Mouse (Mus musculus): ENCODE measurements around the gene Pafah1b2. TPM values are rescaled to one million over a fixed set of nuclear protein-coding genes. Genes with fewer than 3 reads are reported as not detected.

Gene Pafah1b2
- polyA plus RNA-seq, 1 experiment from 2014 or later: 57.6 TPM

DNA sequence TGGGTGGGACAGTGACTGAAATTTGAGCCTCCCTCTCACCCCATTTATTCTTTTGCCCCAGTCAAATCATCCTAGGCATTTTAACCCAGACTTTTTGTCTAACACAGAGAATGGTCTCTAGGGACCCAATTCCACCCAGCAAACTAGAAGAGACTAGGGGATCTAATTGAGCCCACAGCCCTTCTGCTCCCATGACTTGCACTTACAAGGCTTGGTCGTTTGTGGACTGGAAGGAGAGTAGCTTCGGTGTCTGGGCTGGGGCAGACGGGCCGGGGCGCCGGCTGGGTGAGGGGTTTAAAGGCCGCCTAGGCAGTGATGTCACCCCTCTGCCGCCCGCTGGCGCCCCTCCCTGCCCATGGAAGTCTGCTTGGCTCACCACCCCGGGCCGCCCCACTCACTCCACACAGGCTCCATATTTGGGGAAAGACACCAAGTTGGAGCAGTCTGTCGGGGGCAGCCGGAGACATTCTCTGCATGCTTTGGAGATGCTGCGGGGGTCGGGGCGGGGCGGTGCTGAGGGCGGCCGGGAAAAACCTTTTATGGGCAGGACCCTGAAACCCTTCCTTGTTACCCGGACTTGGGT lies 76.8 kb downstream of the Pafah1b2 start, which contains the start of gene Tagln:
TSS of gene Tagln (minus strand) at position 431 of the 583 bp plus-strand sequence.
- WGBS (ENCODE audit: insufficient replicate concordance): 23% methylated on average over 21 of the region's 21 CpGs
- Histone ChIP-seq H3K4me2 (ENCODE audit: low read depth, low read length) (no peak within 1 kb of the TSS), H3K27ac (ENCODE audit: low read length) (no peak within 1 kb of the TSS), H3K4me3 (ENCODE audit: low read depth, low read length) (no peak within 1 kb of the TSS), H3K4me1 (ENCODE audit: control insufficient read depth, low read depth, low read length) (peaks cover 3% of the 10 kb centered on the region), H3K9ac (ENCODE audit: low read depth, low read length) (no peak within 1 kb of the TSS), H3K9me3 (replicated peaks; ENCODE audit: control insufficient read depth, low read length) (no peaks in the 10 kb centered on the region), H3K27me3 (ENCODE audit: control insufficient read depth, insufficient read depth, low read depth, low read length) (peaks cover 6% of the 10 kb centered on the region), H3K36me3 (ENCODE audit: control insufficient read depth, insufficient read depth) (peaks cover 2% of the 10 kb centered on the region; the same call in 1 of the 2 replicates)
- ATAC-seq (ENCODE audit: low read depth): no peak

DNA sequence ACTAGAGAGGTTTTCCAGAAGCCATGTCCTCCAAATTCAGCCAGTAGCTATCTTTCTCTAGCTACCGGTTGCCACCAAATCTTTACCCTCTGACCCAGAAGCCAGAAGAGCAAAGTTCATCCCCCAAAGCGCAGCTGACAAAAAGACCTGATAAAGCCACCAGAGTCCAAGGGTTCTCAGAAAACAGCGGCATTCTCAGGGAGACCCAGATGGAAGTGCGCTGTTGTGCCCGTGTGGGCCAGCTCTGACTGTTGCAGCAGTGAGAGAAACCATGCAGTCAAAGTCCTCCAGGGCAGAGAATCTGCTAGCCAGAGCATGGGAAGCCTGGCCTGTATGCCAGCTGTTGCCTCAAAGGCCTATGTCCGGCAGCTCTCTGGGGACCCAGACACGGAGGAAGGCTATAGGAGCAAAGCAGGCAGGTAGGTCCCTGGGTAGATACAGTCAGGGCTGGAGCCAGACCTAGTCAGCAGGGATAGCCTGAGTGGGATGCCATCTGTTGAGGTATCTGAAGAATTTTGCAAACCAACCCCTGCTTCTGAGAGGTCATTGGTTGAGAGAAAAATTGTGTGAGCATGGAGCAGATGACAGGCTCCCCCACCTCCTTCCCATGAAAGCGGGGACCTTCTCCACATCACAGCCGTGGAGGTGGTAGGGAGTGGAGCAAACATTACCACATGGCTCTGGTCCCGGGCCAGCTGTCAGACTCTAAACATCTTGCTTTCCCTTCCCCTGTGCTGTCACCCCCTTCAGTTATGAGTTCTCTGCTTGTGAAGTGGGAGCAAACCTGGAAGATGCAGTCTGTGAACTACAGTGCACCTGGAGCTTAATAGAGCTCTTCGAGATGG lies 79.7 kb downstream of the Pafah1b2 start:
- Histone ChIP-seq H3K9me3 (replicated peaks; ENCODE audit: control insufficient read depth, low read length) (no peaks in the 10 kb centered on the region), H3K4me2 (ENCODE audit: low read depth, low read length) (peak overlapping the region; percentile 47), H3K36me3 (ENCODE audit: control insufficient read depth, insufficient read depth) (peaks cover 7% of the 10 kb centered on the region), H3K27ac (ENCODE audit: low read length) (peak overlapping the region; percentile 74), H3K4me3 (ENCODE audit: low read depth, low read length) (peak overlapping the region; percentile 12; the same call in 1 of the 2 replicates), H3K4me1 (ENCODE audit: control insufficient read depth, low read depth, low read length) (peaks cover 3% of the 10 kb centered on the region), H3K27me3 (ENCODE audit: control insufficient read depth, insufficient read depth, low read depth, low read length) (peaks cover 6% of the 10 kb centered on the region), H3K9ac (ENCODE audit: low read depth, low read length) (no peak overlapping the region)
- peak; percentile 46 for ATAC-seq (ENCODE audit: low read depth)
- WGBS (ENCODE audit: insufficient replicate concordance): 59% methylated on average over 11 of the region's 11 CpGs

DNA sequence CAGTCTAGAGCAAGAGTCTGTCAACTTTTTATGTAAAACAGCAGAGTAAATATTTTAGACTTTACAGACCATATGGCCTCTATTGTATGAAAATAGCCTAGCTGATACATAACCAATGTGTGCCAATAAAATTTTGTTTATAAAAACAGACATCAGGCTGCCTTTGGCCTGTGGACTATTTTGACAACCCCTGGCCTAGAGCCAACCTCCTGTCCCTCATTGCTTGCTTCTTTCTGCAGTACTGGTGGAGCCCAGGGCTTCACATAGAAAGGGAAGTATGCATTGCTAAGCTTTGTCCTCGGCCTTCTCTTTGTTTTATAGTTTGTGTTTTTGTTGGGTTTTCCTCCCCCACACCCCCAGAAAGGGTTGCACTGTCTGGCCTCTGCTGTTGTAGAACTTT lies 80.5 kb downstream of the Pafah1b2 start:
- Histone ChIP-seq H3K4me2 (ENCODE audit: low read depth, low read length) (0 out of 2 replicates have a peak overlapping the region, but pooled peaks have one; percentile 47), H3K9ac (ENCODE audit: low read depth, low read length) (no peak overlapping the region), H3K36me3 (ENCODE audit: control insufficient read depth, insufficient read depth) (peaks cover 13% of the 10 kb centered on the region), H3K9me3 (replicated peaks; ENCODE audit: control insufficient read depth, low read length) (no peaks in the 10 kb centered on the region), H3K27me3 (ENCODE audit: control insufficient read depth, insufficient read depth, low read depth, low read length) (peaks cover 6% of the 10 kb centered on the region), H3K27ac (ENCODE audit: low read length) (peak overlapping the region; percentile 74), H3K4me1 (ENCODE audit: control insufficient read depth, low read depth, low read length) (peaks cover 3% of the 10 kb centered on the region), H3K4me3 (ENCODE audit: low read depth, low read length) (no peak overlapping the region)
- 31% methylated on average over 1 of the region's 1 CpGs for WGBS (ENCODE audit: insufficient replicate concordance)
- ATAC-seq (ENCODE audit: low read depth): no peak

DNA sequence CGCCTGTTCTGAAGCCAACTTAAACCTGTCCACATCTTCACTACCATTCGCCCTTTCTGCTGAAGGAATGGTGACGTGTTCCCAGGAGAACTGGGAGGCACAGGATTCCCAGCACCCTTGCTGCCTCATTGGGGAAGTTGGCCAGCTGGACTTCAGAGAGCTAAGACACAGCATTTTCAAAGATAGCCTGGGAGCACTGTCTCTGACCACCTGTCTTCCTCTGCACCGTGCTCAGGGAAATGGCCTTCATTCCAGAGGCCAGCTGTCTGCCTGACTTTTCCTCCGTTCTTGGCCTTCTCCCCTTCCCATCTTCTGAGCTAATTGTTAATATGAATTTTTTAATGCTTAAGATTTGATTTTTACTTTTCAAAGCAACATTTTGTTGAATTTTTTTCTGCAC lies 83.2 kb downstream of the Pafah1b2 start:
- ATAC-seq (ENCODE audit: low read depth): no peak
- H3K36me3 ChIP-seq (ENCODE audit: control insufficient read depth, insufficient read depth): peaks cover 17% of the 10 kb centered on the region
- H3K27ac ChIP-seq (ENCODE audit: low read length): no peak overlapping the region
- no peak overlapping the region for H3K9ac ChIP-seq (ENCODE audit: low read depth, low read length)
- H3K4me3 ChIP-seq (ENCODE audit: low read depth, low read length): no peak overlapping the region
- H3K4me1 ChIP-seq (ENCODE audit: control insufficient read depth, low read depth, low read length): peaks cover 3% of the 10 kb centered on the region
- no peak overlapping the region for H3K4me2 ChIP-seq (ENCODE audit: low read depth, low read length)
- no peaks in the 10 kb centered on the region for H3K9me3 ChIP-seq (replicated peaks; ENCODE audit: control insufficient read depth, low read length)
- no peaks in the 10 kb centered on the region for H3K27me3 ChIP-seq (ENCODE audit: control insufficient read depth, insufficient read depth, low read depth, low read length)
- 66% methylated on average over 5 of the region's 5 CpGs for WGBS (ENCODE audit: insufficient replicate concordance)

DNA sequence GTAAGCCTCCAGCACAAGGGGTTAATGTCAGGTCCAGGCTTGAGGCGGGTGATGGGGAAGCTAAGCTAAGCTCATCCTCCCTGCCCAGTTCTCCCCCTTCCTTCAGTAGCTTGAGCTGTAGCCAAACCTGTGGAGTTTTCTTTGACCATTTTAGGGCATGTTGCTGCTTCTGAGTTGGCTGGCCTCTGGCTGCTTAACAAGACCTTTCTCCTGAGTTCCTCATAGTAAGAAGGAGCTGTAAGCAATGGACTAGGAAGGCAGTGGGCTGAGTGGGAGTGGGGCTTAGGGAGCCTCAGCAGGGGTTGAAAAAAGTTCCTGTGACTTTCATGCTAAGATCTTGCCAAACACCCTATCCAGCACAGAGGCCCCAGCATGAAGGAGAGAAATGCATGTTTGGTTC lies 92.6 kb downstream of the Pafah1b2 start:
- H3K9ac ChIP-seq (ENCODE audit: low read depth, low read length): no peak overlapping the region
- WGBS (ENCODE audit: insufficient replicate concordance): 74% methylated on average over 1 of the region's 1 CpGs
- no peaks in the 10 kb centered on the region for H3K27me3 ChIP-seq (ENCODE audit: control insufficient read depth, insufficient read depth, low read depth, low read length)
- no peak overlapping the region for H3K4me3 ChIP-seq (ENCODE audit: low read depth, low read length)
- H3K4me1 ChIP-seq (ENCODE audit: control insufficient read depth, low read depth, low read length): no peaks in the 10 kb centered on the region
- peaks cover 33% of the 10 kb centered on the region for H3K36me3 ChIP-seq (ENCODE audit: control insufficient read depth, insufficient read depth)
- H3K4me2 ChIP-seq (ENCODE audit: low read depth, low read length): no peak overlapping the region
- H3K27ac ChIP-seq (ENCODE audit: low read length): no peak overlapping the region
- no peak for ATAC-seq (ENCODE audit: low read depth)
- H3K9me3 ChIP-seq (replicated peaks; ENCODE audit: control insufficient read depth, low read length): no peaks in the 10 kb centered on the region

DNA sequence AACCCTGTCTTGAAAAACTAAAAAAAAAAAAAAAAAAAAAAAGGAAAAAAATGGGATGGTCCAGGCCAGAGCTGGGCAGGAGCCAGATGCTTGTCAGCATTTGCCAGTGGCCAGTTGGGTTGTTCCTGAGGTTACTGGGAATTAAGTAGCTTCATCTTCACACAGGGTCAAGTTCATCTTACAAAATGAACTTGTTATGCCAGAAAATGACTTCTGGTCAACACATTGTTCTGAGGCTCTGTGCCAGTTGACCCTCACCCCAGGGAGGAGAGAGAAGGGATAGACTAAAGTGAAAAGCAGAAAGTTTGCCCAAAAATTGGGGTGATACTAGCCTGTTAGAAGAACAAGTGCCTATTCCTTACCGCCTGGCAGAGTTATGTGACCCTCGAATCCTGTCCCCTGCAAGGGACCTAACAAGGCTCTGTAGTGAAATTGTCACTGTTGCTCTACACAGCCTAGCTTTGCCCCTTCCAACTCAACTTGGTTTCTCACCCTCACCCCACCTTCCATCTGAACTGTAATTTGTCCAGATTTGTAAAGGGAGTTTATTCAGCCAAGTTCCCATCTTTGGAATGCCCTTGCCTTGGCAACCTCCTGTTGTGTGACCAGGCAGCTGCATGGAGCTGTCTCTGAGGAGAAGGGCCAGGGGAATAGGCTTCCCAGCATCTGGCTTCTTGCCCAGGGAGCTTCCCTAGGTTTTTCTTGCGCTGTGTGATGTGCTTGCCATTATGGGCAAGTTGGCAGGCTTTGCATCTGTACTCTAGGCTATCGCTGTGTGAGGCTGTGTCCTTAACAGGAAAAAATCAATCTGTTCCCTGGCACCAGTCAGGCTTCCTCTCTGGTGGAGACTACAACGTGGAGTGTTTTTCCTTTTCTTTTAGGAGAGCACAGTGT lies 95.2 kb downstream of the Pafah1b2 start:
- Histone ChIP-seq H3K27ac (ENCODE audit: low read length) (no peak overlapping the region), H3K4me1 (ENCODE audit: control insufficient read depth, low read depth, low read length) (no peaks in the 10 kb centered on the region), H3K9me3 (replicated peaks; ENCODE audit: control insufficient read depth, low read length) (no peaks in the 10 kb centered on the region), H3K36me3 (ENCODE audit: control insufficient read depth, insufficient read depth) (peaks cover 28% of the 10 kb centered on the region), H3K4me2 (ENCODE audit: low read depth, low read length) (no peak overlapping the region), H3K4me3 (ENCODE audit: low read depth, low read length) (no peak overlapping the region), H3K27me3 (ENCODE audit: control insufficient read depth, insufficient read depth, low read depth, low read length) (no peaks in the 10 kb centered on the region), H3K9ac (ENCODE audit: low read depth, low read length) (no peak overlapping the region)
- WGBS (ENCODE audit: insufficient replicate concordance): 68% methylated on average over 5 of the region's 5 CpGs
- ATAC-seq (ENCODE audit: low read depth): no peak

DNA sequence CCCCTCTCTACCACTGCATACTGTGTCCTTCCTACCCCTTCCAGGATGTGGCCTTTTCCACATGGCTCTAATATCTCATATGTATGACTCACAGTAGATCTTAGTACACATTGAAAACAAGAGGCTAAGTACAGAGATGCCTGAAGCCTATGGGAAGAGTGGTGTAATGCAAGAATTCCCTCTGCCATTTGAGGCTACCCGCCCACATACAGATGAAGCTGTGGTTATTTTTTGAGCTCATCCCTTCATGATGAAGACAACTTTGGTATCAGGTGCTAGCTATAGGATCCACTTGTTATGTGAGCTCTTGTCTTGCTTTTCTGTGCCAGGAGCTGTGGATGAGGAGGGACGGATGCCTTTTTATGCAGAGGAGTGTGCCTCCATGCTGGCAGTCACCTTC lies 96.8 kb downstream of the Pafah1b2 start:
- Histone ChIP-seq H3K27ac (ENCODE audit: low read length) (no peak overlapping the region), H3K9me3 (replicated peaks; ENCODE audit: control insufficient read depth, low read length) (no peaks in the 10 kb centered on the region), H3K27me3 (ENCODE audit: control insufficient read depth, insufficient read depth, low read depth, low read length) (no peaks in the 10 kb centered on the region), H3K36me3 (ENCODE audit: control insufficient read depth, insufficient read depth) (peaks cover 26% of the 10 kb centered on the region), H3K4me2 (ENCODE audit: low read depth, low read length) (no peak overlapping the region), H3K4me1 (ENCODE audit: control insufficient read depth, low read depth, low read length) (no peaks in the 10 kb centered on the region), H3K9ac (ENCODE audit: low read depth, low read length) (no peak overlapping the region), H3K4me3 (ENCODE audit: low read depth, low read length) (no peak overlapping the region)
- WGBS (ENCODE audit: insufficient replicate concordance): 74% methylated on average over 2 of the region's 2 CpGs
- ATAC-seq (ENCODE audit: low read depth): no peak
